Mouse (Mus musculus) thymus, adult 2 months (tissue): ENCODE measurements around the gene Ninj2. TPM values are rescaled to one million over a fixed set of nuclear protein-coding genes. Genes with fewer than 3 reads are reported as not detected.
"Not testable (repeated sequence)": the region's sequence is repeated elsewhere in the genome, so short reads cannot be mapped to it uniquely, and the experiment has no call there.

Experiments used
- DNase-seq: peaks from one replicate; pipeline ENCODE4 v3.0.0; 2021
- H3K27ac ChIP-seq: fragments of 200-500 bp; 2 replicates; pipeline ENCODE4 v1.5.1; 2012; ENCODE audit warnings: low read length, control low read depth; ENCODE audit not compliant: control insufficient read depth, insufficient read depth
- H3K27me3 ChIP-seq: fragments of 200-500 bp; 2 replicates; pipeline ENCODE4 v1.6.1; 2012; ENCODE audit warnings: mild to moderate bottlenecking, low read length, moderate library complexity, mixed read lengths; ENCODE audit not compliant: control insufficient read depth, insufficient read depth
- H3K36me3 ChIP-seq: fragments of 200-500 bp; 2 replicates; pipeline ENCODE4 v1.6.1; 2012; ENCODE audit warnings: mild to moderate bottlenecking, low read length, moderate library complexity; ENCODE audit not compliant: control insufficient read depth, insufficient read depth
- H3K4me1 ChIP-seq: fragments of 200-500 bp; replicated peaks from 2 replicates; pipeline ENCODE4 v1.6.1; 2012; ENCODE audit warnings: low read length; ENCODE audit not compliant: control insufficient read depth, insufficient read depth
- H3K4me3 ChIP-seq: fragments of 200-500 bp; 2 replicates; pipeline ENCODE4 v1.5.1; 2012; ENCODE audit warnings: mild to moderate bottlenecking, low read length, control low read depth, moderate library complexity; ENCODE audit not compliant: control insufficient read depth, insufficient read depth
- CTCF ChIP-seq: fragments of 200-500 bp; IDR thresholded peaks from 2 replicates; pipeline ENCODE4 v1.5.1; 2012; ENCODE audit warnings: mild to moderate bottlenecking, control low read depth, low read length, moderate library complexity, borderline replicate concordance; ENCODE audit not compliant: control insufficient read depth, poor library complexity, insufficient read depth; ENCODE audit errors: extremely low read depth
- POLR2A ChIP-seq: fragments of 200-500 bp; IDR thresholded peaks from 2 replicates; pipeline ENCODE4 v1.6.1; 2012; ENCODE audit warnings: mild to moderate bottlenecking, low read length, control low read depth, moderate library complexity; ENCODE audit not compliant: control insufficient read depth, poor library complexity, insufficient read depth; ENCODE audit errors: extremely low read depth
- WGBS: fragments of 180-500 bp; shearing (Covaris S2); methylation state at CpG from one replicate; pipeline ENCODE4 v1.1.7; 2018; 5-methylcytosine and 5-hydroxymethylcytosine counted together
- polyA plus RNA-seq: library from polyadenylated mRNA; depleted of rRNA; stranded (reverse); fragments of >200 nt; gene quantifications from 2 replicates; pipeline ENCODE4 v1.2.3, GENCODE M21; 2012

Gene Ninj2
- polyA plus RNA-seq, 1 experiment = 0.26 TPM

DNA sequence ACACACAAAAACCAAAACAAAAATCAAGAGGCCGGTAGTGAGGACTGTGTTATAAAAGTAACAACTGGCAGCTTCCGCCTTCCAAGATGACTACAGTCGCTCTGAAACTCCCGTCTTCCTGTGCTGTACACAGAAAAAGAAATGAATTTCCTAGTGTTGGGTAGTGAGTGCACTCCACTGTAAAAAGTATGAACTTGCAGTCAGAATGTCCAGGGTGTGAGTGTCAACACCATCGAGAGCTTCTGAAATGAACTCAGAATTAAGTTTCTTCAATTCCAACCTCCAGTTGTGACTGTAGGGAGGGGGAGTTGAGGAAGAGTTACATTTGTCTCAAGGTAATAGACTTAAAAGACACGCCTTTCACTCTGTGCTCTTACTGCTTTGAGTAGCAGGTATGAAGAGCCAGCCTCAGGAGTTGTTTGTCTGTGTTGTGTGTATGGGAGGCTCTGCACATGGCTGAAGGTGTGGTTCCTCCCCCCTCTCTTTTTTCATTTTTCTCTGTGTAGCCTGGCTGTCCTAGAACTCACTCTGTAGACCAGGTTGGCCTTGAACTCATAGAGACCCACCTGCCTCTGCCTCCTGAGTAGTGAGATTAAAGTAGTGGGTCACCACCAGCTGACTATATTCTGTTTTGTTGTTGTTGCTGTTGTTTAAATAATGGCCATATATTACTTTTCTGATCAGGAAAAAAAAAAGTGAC lies 10.7 kb upstream of the Ninj2 start:
- no peak for TF ChIP-seq CTCF
- no peak for TF ChIP-seq POLR2A
- DNase-seq = no peak
- H3K27ac ChIP-seq = peak overlapping the region; percentile 56; the same call in 1 of the 2 replicates
- H3K27me3 ChIP-seq = no peaks in the 10 kb centered on the region
- WGBS = 76% methylated on average over 6 of the region's 6 CpGs
- no peak overlapping the region for H3K4me3 ChIP-seq
- H3K36me3 ChIP-seq = no peaks in the 10 kb centered on the region
- H3K4me1 ChIP-seq = peaks cover 26% of the 10 kb centered on the region

DNA sequence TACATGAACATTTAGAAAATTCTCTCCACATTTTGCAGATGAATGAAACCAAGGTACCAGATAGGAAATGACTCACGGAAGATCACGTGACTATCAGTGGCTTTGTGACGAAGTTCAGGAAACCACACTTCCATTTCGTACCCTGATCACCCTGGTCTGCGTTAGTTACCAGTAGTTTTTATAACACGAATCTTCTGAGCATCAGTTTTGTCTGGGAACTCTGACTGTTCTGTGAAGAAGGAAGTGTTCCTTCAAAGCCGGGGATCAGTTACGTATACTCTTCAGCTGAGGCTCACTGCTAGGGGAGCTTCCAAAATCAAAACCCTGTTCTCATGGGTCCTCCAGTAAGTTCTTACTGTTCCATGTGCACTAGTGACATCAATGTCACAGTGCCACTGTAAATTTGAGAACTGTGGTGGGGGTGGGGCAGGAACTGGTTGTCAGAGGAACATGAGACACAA lies 10.2 kb upstream of the Ninj2 start:
- H3K27me3 ChIP-seq = no peaks in the 10 kb centered on the region
- no peak for TF ChIP-seq POLR2A
- TF ChIP-seq CTCF = no peak
- DNase-seq = peak; percentile 36
- peaks cover 24% of the 10 kb centered on the region for H3K4me1 ChIP-seq
- WGBS = 5% methylated on average over 8 of the region's 8 CpGs
- H3K4me3 ChIP-seq = no peak overlapping the region
- peak overlapping the region; percentile 61; the same call in 1 of the 2 replicates for H3K27ac ChIP-seq
- H3K36me3 ChIP-seq = no peaks in the 10 kb centered on the region

DNA sequence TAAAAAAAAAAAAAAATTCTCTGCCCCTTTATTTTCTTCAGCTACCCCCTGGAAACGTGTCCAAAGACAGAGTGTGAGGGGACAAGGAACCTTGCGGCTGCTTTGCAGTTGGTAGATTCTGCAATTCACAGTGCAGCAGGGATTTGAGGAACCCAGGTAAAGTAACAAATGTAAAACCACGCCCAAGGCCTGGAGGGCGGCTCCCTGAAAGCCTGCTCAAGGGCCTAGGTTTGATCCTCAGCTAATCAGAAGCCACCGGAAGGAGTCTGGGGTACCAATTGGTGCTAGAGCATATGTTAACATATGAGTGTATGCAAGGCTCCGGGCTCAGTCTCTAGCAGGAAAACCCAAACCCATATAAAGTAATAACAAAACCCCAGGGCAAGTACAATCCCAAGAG lies 9.7 kb upstream of the Ninj2 start:
- no peak for DNase-seq
- Histone ChIP-seq H3K27me3 (no peaks in the 10 kb centered on the region), H3K36me3 (no peaks in the 10 kb centered on the region), H3K4me1 (peaks cover 24% of the 10 kb centered on the region), H3K27ac (peak overlapping the region; percentile 61), H3K4me3 (no peak overlapping the region)
- TF ChIP-seq CTCF = no peak
- WGBS = 33% methylated on average over 6 of the region's 6 CpGs

DNA sequence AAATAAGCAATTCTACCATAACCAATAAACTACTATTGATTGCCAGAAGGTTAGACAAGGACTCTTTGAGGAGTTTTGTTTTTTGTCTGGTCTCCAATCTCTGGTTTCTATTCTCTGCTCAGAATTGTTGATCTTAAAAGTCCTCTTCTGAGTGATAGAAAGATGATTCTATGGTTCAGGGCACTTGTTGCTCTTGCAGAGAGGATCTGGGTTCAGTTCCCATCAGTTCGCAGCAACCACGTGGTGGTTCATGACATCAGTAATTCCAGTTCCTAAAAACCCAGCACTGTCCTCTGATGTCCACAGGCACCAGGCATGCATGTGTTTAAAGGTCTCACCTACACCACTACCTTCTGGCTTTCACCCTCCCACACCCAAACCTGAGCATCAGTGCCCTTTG lies 8.2 kb upstream of the Ninj2 start:
- 84% methylated on average over 2 of the region's 2 CpGs for WGBS
- no peaks in the 10 kb centered on the region for H3K27me3 ChIP-seq
- no peak overlapping the region for H3K27ac ChIP-seq
- H3K4me1 ChIP-seq = peaks cover 24% of the 10 kb centered on the region
- no peak for TF ChIP-seq CTCF
- TF ChIP-seq POLR2A = no peak
- no peak overlapping the region for H3K4me3 ChIP-seq
- no peak for DNase-seq
- H3K36me3 ChIP-seq = no peaks in the 10 kb centered on the region

DNA sequence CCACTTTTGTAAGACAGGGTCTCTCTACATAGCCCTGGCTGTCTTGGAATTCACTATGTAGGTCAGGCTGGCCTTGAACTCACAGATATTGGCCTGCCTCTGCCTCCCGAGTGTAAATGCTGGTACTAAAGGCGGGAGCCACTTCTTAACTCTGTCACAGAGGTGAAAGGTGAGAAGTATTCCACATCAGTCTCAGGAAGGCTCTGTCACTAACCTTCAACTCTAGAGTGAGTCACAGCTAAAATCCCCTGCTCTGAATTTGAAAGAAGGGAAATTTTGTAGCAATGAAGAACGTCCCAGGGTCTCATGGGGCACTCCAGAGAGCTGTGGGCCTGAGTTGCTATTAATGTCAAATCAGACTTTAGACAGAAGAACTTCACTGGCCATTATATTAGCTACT lies 7.3 kb upstream of the Ninj2 start:
- WGBS = 90% methylated on average over 3 of the region's 3 CpGs
- TF ChIP-seq POLR2A (no peak), CTCF (no peak)
- peaks cover 24% of the 10 kb centered on the region for H3K4me1 ChIP-seq
- H3K27ac ChIP-seq = no peak overlapping the region
- H3K36me3 ChIP-seq = no peaks in the 10 kb centered on the region
- DNase-seq = no peak
- H3K27me3 ChIP-seq = no peaks in the 10 kb centered on the region
- H3K4me3 ChIP-seq = no peak overlapping the region

DNA sequence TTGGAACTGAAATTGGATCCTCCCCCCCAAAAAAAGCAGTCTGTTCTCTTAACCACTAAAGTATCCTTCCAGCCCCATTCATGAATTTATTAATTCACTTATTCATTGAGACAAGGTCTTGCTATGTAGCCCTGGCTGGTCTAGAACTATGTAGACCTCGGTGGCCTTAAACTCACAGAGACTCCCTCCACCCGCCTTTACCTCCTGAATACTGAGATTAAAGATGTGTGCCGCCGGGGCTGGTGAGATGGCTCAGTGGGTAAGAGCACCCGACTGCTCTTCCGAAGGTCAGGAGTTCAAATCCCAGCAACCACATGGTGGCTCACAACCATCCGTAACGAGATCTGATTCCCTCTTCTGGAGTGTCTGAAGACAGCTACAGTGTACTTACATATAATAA lies 6.1 kb upstream of the Ninj2 start:
- H3K27ac ChIP-seq, H3K36me3 ChIP-seq, H3K27me3 ChIP-seq, DNase-seq, H3K4me3 ChIP-seq: not testable (repeated sequence)
- H3K4me1 ChIP-seq = peaks cover 17% of the 10 kb centered on the region
- 97% methylated on average over 8 of the region's 8 CpGs for WGBS

DNA sequence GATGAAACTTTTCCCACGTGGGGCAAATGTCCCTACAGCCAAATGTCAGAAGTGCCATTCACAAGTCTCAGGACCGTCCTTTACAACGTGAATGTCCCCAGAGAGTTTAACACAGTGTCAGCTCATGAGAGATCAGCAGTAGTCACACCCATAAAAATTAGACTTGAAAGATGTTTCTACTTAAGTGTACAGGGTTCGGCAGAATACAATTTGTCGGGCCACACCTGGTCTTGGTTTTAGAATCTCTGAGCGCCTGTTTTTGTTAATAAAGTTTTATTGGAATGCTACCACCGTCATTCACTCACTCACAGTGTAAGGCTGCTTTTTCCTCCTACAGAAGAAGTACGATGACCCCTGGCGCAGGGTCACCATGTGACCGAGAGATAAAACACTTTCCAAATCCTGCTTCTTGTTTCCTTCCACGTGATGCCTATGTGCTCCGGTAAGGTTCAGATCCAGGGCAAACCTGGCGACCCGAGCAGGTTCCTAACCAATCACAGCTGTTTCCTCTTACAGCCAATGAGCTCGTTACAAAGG lies 2.4 kb upstream of the Ninj2 start:
- DNase-seq = no peak
- TF ChIP-seq CTCF = no peak
- no peak for TF ChIP-seq POLR2A
- H3K4me3 ChIP-seq = no peak overlapping the region
- 88% methylated on average over 15 of the region's 15 CpGs for WGBS
- H3K27ac ChIP-seq = no peak overlapping the region
- no peaks in the 10 kb centered on the region for H3K27me3 ChIP-seq
- H3K4me1 ChIP-seq = no peaks in the 10 kb centered on the region
- H3K36me3 ChIP-seq = no peaks in the 10 kb centered on the region
